Mouse (Mus musculus): ENCODE data around the gene Retreg2.

GRCm38 (mm10) chr1:75187126-75187525, 44.5 kb downstream of the Retreg2 start:
- TF ChIP-seq CTCF (IDR thresholded peaks at IDR 0.05; ENCODE audit: low read depth, low read length) (no peak), EP300 (IDR thresholded peaks at IDR 0.05; ENCODE audit: insufficient read depth, low read depth, low read length) (no peak)
